9 mouse cellular contexts compared by ENCODE assay signal in the genomic region with DNA sequence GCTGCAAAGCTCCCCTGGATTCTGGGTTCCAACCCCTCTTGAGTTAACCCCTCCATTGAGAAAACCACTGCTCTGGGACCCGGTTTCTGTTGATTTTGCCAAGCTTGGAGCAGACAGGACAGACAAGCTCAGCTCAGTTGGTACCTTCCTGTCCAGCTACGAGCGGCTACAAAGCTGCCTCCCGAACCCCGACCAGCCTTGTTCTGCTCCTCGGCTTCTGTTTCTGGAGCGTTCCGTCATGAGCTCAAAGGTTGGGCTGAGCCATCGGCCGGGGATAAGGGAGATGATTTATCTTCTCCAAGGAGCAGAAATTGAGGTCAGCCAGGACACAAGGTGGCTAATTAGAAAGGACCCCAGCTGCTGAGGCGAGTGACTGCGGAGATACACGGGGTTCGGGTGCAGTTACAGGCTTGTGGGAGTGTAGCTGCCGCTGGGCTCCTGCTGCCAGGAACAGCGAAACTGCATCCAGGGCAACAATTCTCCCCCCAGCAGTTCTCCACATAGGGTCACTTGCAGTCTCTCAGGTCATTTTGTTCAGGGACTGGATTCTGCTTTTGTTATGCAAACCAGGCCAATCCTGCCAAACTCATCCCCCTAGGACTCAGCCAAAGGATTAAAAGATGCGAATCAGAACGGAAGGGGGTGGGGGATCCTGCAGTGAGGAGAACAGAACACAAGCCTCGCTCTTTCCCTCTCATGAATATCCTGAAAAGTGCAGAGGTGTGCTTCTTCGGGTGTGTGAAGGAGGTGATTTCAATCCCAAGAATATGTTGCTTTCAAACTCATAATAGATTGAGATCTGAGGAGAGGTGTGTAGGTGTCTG. TPM values are rescaled to one million over a fixed set of nuclear protein-coding genes. Genes with fewer than 3 reads are reported as not detected.
DNase-seq lines count a peak whose midpoint lies in the region; ATAC-seq and TF ChIP-seq lines count a peak whose summit lies in the region.
"Had no signal": no experiment of that assay in that cellular context is flagged by ENCODE, and none has a peak within 500 bp of the region (broad histone marks: within the 10 kb centered on the region; RNA-seq: fewer than 3 reads in every experiment).

No protein-coding gene starts in this region.

- H3K4me3 ChIP-seq in kidney, embryonic 16.5 days (ENCODE audit: low read length): no peak overlapping the region
- H3K4me3 ChIP-seq in embryonic facial prominence, embryonic 10.5 days: peak overlapping the region; percentile 46
- H3K4me3 ChIP-seq in hindbrain, embryonic 14.5 days (replicated peaks; ENCODE audit: low read length): peak overlapping the region; percentile 16; the same call in 1 of the 2 replicates
- H3K4me3 ChIP-seq in neural tube, embryonic 14.5 days (ENCODE audit: low read depth, low read length): peak overlapping the region; percentile 15
- H3K4me3 ChIP-seq in thymus, adult 2 months (ENCODE audit: control insufficient read depth, insufficient read depth, low read length): no peak overlapping the region

- no peaks in the 10 kb centered on the region for H3K36me3 ChIP-seq in kidney, embryonic 16.5 days (ENCODE audit: insufficient read depth, low read length)
- no peaks in the 10 kb centered on the region for H3K36me3 ChIP-seq in embryonic facial prominence, embryonic 10.5 days (replicated peaks)
- H3K36me3 ChIP-seq in hindbrain, embryonic 14.5 days (replicated peaks; ENCODE audit: control insufficient read depth, insufficient read depth): no peaks in the 10 kb centered on the region
- H3K36me3 ChIP-seq in neural tube, embryonic 14.5 days (ENCODE audit: control insufficient read depth, insufficient read depth, low read length): no peaks in the 10 kb centered on the region
- no peaks in the 10 kb centered on the region for H3K36me3 ChIP-seq in thymus, adult 2 months (ENCODE audit: control insufficient read depth, insufficient read depth, low read length)

- peak overlapping the region; percentile 36 for H3K4me2 ChIP-seq in kidney, embryonic 16.5 days (replicated peaks; ENCODE audit: low read depth, low read length)
- H3K4me2 ChIP-seq in hindbrain, embryonic 14.5 days (replicated peaks): peak overlapping the region; percentile 48
- peak overlapping the region; percentile 43 for H3K4me2 ChIP-seq in neural tube, embryonic 14.5 days (ENCODE audit: low read depth, low read length)

- no peaks in the 10 kb centered on the region for H3K9me3 ChIP-seq in kidney, embryonic 16.5 days (ENCODE audit: low read length)
- no peaks in the 10 kb centered on the region for H3K9me3 ChIP-seq in embryonic facial prominence, embryonic 10.5 days
- no peaks in the 10 kb centered on the region for H3K9me3 ChIP-seq in hindbrain, embryonic 14.5 days (ENCODE audit: control insufficient read depth, low read length)
- H3K9me3 ChIP-seq in neural tube, embryonic 14.5 days (ENCODE audit: control insufficient read depth, low read length): no peaks in the 10 kb centered on the region

- no peak overlapping the region for H3K27ac ChIP-seq in kidney, embryonic 16.5 days (ENCODE audit: low read length)
- no peak overlapping the region for H3K27ac ChIP-seq in embryonic facial prominence, embryonic 10.5 days (replicated peaks)
- no peak overlapping the region for H3K27ac ChIP-seq in hindbrain, embryonic 14.5 days
- no peak overlapping the region for H3K27ac ChIP-seq in neural tube, embryonic 14.5 days (ENCODE audit: low read depth, low read length)
- no peak overlapping the region for H3K27ac ChIP-seq in thymus, adult 2 months (ENCODE audit: control insufficient read depth, insufficient read depth, low read length)

- TF ChIP-seq POLR2A in thymus, adult 2 months (IDR thresholded peaks at IDR 0.05; ENCODE audit: control insufficient read depth, extremely low read depth, insufficient read depth, low read length, poor library complexity): no peak

- no peak for TF ChIP-seq CTCF in thymus, adult 2 months (IDR thresholded peaks at IDR 0.05; ENCODE audit: borderline replicate concordance, control insufficient read depth, extremely low read depth, insufficient read depth, low read length, poor library complexity)

- 4% methylated on average over 20 of the region's 20 CpGs for WGBS in kidney, embryonic 16.5 days
- WGBS in embryonic facial prominence, embryonic 10.5 days: 5% methylated on average over 20 of the region's 20 CpGs
- WGBS in hindbrain, embryonic 14.5 days: 2% methylated on average over 20 of the region's 20 CpGs
- WGBS in neural tube, embryonic 14.5 days: 3% methylated on average over 20 of the region's 20 CpGs
- 14% methylated on average over 20 of the region's 20 CpGs for WGBS in thymus, adult 2 months

- no peak for ATAC-seq in kidney, embryonic 16.5 days (ENCODE audit: low FRiP score, low TSS enrichment)
- no peak for ATAC-seq in hindbrain, embryonic 14.5 days (ENCODE audit: low FRiP score)
- peak; percentile 44; the same call in 1 of the 2 replicates for ATAC-seq in neural tube, embryonic 14.5 days (ENCODE audit: low read depth)

- peaks cover 28% of the 10 kb centered on the region for H3K27me3 ChIP-seq in kidney, embryonic 16.5 days (ENCODE audit: insufficient read depth, low read length)
- H3K27me3 ChIP-seq in embryonic facial prominence, embryonic 10.5 days (replicated peaks; ENCODE audit: low read depth, poor library complexity, severe bottlenecking): peaks cover 36% of the 10 kb centered on the region
- 0 out of 2 replicates have a peak, but pooled peaks cover 4% of the 10 kb centered on the region for H3K27me3 ChIP-seq in hindbrain, embryonic 14.5 days (ENCODE audit: control insufficient read depth, insufficient read depth, low read length)
- H3K27me3 ChIP-seq in neural tube, embryonic 14.5 days (ENCODE audit: control insufficient read depth, insufficient read depth, low read length): no peaks in the 10 kb centered on the region
- no peaks in the 10 kb centered on the region for H3K27me3 ChIP-seq in thymus, adult 2 months (ENCODE audit: control insufficient read depth, insufficient read depth, low read length)

- no peak for DNase-seq in kidney, adult 9 months
- peak; percentile 31 for DNase-seq in embryonic facial prominence, embryonic 10.5 days (ENCODE audit: low spot score)
- peak; percentile 42 for DNase-seq in hindbrain, embryonic 14.5 days (ENCODE audit: low spot score)
- no peak for DNase-seq in yolk sac, embryonic 10.5 days (ENCODE audit: low spot score)
- DNase-seq in kidney, postnatal 10 days: no peak
- no peak for DNase-seq in thymus, adult 2 months
- DNase-seq: gastrocnemius, postnatal 36 days had no signal

- H3K9ac ChIP-seq in kidney, embryonic 16.5 days (replicated peaks; ENCODE audit: low read length): no peak overlapping the region
- peak overlapping the region; percentile 10; the same call in 1 of the 2 replicates for H3K9ac ChIP-seq in hindbrain, embryonic 14.5 days
- peak overlapping the region; percentile 16; the same call in 1 of the 2 replicates for H3K9ac ChIP-seq in neural tube, embryonic 14.5 days (replicated peaks; ENCODE audit: low read depth, low read length)

- no peaks in the 10 kb centered on the region for H3K4me1 ChIP-seq in kidney, embryonic 16.5 days (ENCODE audit: insufficient read depth, low read length)
- H3K4me1 ChIP-seq in embryonic facial prominence, embryonic 10.5 days: peaks cover 13% of the 10 kb centered on the region
- H3K4me1 ChIP-seq in hindbrain, embryonic 14.5 days (replicated peaks; ENCODE audit: control insufficient read depth, insufficient read depth, low read length): peaks cover 13% of the 10 kb centered on the region
- H3K4me1 ChIP-seq in neural tube, embryonic 14.5 days (ENCODE audit: control insufficient read depth, insufficient read depth, low read length): peaks cover 3% of the 10 kb centered on the region; the same call in 1 of the 2 replicates
- H3K4me1 ChIP-seq in thymus, adult 2 months (replicated peaks; ENCODE audit: control insufficient read depth, insufficient read depth, low read length): no peaks in the 10 kb centered on the region

RNA-seq across cellular contexts. Expression of a gene that starts 50.0 kb away (rescaled TPM):
- 0.19 and 0.31 TPM in 2 replicates for polyA plus RNA-seq in kidney, embryonic 16.5 days (2015; fragmentation: Nextera tagmentation; extraction: Ambion mirVana)
- 0.18 and 0.85 TPM in 2 replicates for polyA plus RNA-seq in embryonic facial prominence, embryonic 10.5 days (2016; fragmentation: Nextera tagmentation; extraction: Ambion mirVana)
- 4.5 and 5.7 TPM in 2 replicates for polyA plus RNA-seq in hindbrain, embryonic 14.5 days (2014; fragmentation: Nextera tagmentation; extraction: Ambion mirVana)
- polyA plus RNA-seq in neural tube, embryonic 14.5 days (2014; fragmentation: Nextera tagmentation; extraction: Ambion mirVana): 2.9 and 4.3 TPM in 2 replicates
- 0.06 and 0.07 TPM in 2 replicates for polyA plus RNA-seq in thymus, adult 2 months (2012; rRNA removed)

Comparison
In these comparisons a context has a peak if more than half of its experiments do, and no peak if none do; other contexts are left out.
1. H3K4me3 ChIP-seq: peak in embryonic facial prominence, embryonic 10.5 days (single experiment), hindbrain, embryonic 14.5 days (single experiment) and neural tube, embryonic 14.5 days (single experiment); none in kidney, embryonic 16.5 days (single experiment) and thymus, adult 2 months (single experiment).
2. DNase-seq: peak in embryonic facial prominence, embryonic 10.5 days (single experiment) and hindbrain, embryonic 14.5 days (single experiment); none in kidney, adult 9 months (single experiment), yolk sac, embryonic 10.5 days (single experiment), kidney, postnatal 10 days (single experiment) and thymus, adult 2 months (single experiment).
3. Peak in every context shown above with its lines, with median percentiles within 50 percentile points of each other: H3K4me2 ChIP-seq.